Comparison of ENCODE assay signal across 12 mouse cellular contexts in genomic region chr16:10905661-10906113, GRCm38 (mm10).
DNase-seq lines count a peak whose midpoint lies in the region; ATAC-seq lines count a peak whose summit lies in the region.
"Had no signal": no experiment of that assay in that cellular context is flagged by ENCODE, and none has a peak within 500 bp of the region (broad histone marks: within the 10 kb centered on the region; RNA-seq: fewer than 3 reads in every experiment).

No protein-coding gene starts in this region.

- no peaks in the 10 kb centered on the region for H3K36me3 ChIP-seq in kidney, embryonic 15.5 days
- H3K36me3 ChIP-seq in embryonic facial prominence, embryonic 10.5 days (replicated peaks) = no peaks in the 10 kb centered on the region
- 0 out of 2 replicates have a peak, but pooled peaks cover 2% of the 10 kb centered on the region for H3K36me3 ChIP-seq in limb, embryonic 11.5 days (ENCODE audit: control insufficient read depth, insufficient read depth, low read length)
- H3K36me3 ChIP-seq in hindbrain, embryonic 14.5 days (replicated peaks; ENCODE audit: control insufficient read depth, insufficient read depth) = no peaks in the 10 kb centered on the region
- H3K36me3 ChIP-seq: liver, embryonic 13.5 days; midbrain, embryonic 15.5 days had no signal

- H3K4me2 ChIP-seq in kidney, embryonic 15.5 days = no peak overlapping the region
- H3K4me2 ChIP-seq in limb, embryonic 11.5 days (ENCODE audit: low read depth, severe bottlenecking) = no peak overlapping the region
- no peak overlapping the region for H3K4me2 ChIP-seq in hindbrain, embryonic 14.5 days (replicated peaks)
- H3K4me2 ChIP-seq: forebrain, embryonic 13.5 days; liver, embryonic 13.5 days; midbrain, embryonic 15.5 days had no signal

- no peaks in the 10 kb centered on the region for H3K27me3 ChIP-seq in kidney, embryonic 15.5 days
- H3K27me3 ChIP-seq in embryonic facial prominence, embryonic 10.5 days (replicated peaks; ENCODE audit: low read depth, poor library complexity, severe bottlenecking) = no peaks in the 10 kb centered on the region
- H3K27me3 ChIP-seq in limb, embryonic 11.5 days (ENCODE audit: control insufficient read depth, insufficient read depth, low read length) = no peaks in the 10 kb centered on the region
- no peaks in the 10 kb centered on the region for H3K27me3 ChIP-seq in hindbrain, embryonic 14.5 days (ENCODE audit: control insufficient read depth, insufficient read depth, low read length)
- H3K27me3 ChIP-seq: forebrain, embryonic 13.5 days; liver, embryonic 13.5 days; midbrain, embryonic 15.5 days had no signal

- no peak for DNase-seq in kidney, adult 11 months
- DNase-seq in embryonic facial prominence, embryonic 10.5 days (ENCODE audit: low spot score) = peak; percentile 52
- peak; percentile 49 for DNase-seq in limb, embryonic 11.5 days (ENCODE audit: low spot score)
- peak; percentile 67 for DNase-seq in thymus, postnatal 0 days (ENCODE audit: low spot score)
- no peak for DNase-seq in layer of hippocampus, adult 11-12 months (ENCODE audit: low spot score)
- no peak for DNase-seq in cerebellum, adult 9-10 months
- no peak for DNase-seq in hindbrain, embryonic 14.5 days (ENCODE audit: low spot score)
- DNase-seq: cerebellum, adult 8-10 months; liver, embryonic 13.5 days had no signal

- H3K27ac ChIP-seq in kidney, embryonic 15.5 days = 0 out of 2 replicates have a peak overlapping the region, but pooled peaks have one; percentile 3
- H3K27ac ChIP-seq in embryonic facial prominence, embryonic 10.5 days (replicated peaks) = 0 out of 2 replicates have a peak overlapping the region, but pooled peaks have one; percentile 2
- peak overlapping the region; percentile 25; the same call in 1 of the 2 replicates for H3K27ac ChIP-seq in limb, embryonic 11.5 days (replicated peaks; ENCODE audit: low read depth, low read length)
- H3K27ac ChIP-seq in hindbrain, embryonic 14.5 days = no peak overlapping the region
- H3K27ac ChIP-seq: forebrain, embryonic 13.5 days; liver, embryonic 13.5 days; midbrain, embryonic 15.5 days had no signal

- peaks cover 7% of the 10 kb centered on the region for H3K4me1 ChIP-seq in kidney, embryonic 15.5 days
- peaks cover 21% of the 10 kb centered on the region for H3K4me1 ChIP-seq in embryonic facial prominence, embryonic 10.5 days
- peaks cover 7% of the 10 kb centered on the region; the same call in 1 of the 2 replicates for H3K4me1 ChIP-seq in limb, embryonic 11.5 days (ENCODE audit: control insufficient read depth, insufficient read depth, low read length)
- no peaks in the 10 kb centered on the region for H3K4me1 ChIP-seq in hindbrain, embryonic 14.5 days (replicated peaks; ENCODE audit: control insufficient read depth, insufficient read depth, low read length)
- H3K4me1 ChIP-seq: forebrain, embryonic 13.5 days; liver, embryonic 13.5 days; midbrain, embryonic 15.5 days had no signal

- H3K9ac ChIP-seq in kidney, embryonic 15.5 days = no peak overlapping the region
- no peak overlapping the region for H3K9ac ChIP-seq in limb, embryonic 11.5 days (ENCODE audit: low read length)
- H3K9ac ChIP-seq in hindbrain, embryonic 14.5 days = no peak overlapping the region
- H3K9ac ChIP-seq: forebrain, embryonic 13.5 days; liver, embryonic 13.5 days; midbrain, embryonic 15.5 days had no signal

- H3K4me3 ChIP-seq in kidney, embryonic 15.5 days (replicated peaks) = no peak overlapping the region
- no peak overlapping the region for H3K4me3 ChIP-seq in embryonic facial prominence, embryonic 10.5 days
- H3K4me3 ChIP-seq in limb, embryonic 11.5 days (ENCODE audit: low read depth, low read length) = no peak overlapping the region
- H3K4me3 ChIP-seq in hindbrain, embryonic 14.5 days (replicated peaks; ENCODE audit: low read length) = no peak overlapping the region
- H3K4me3 ChIP-seq: forebrain, embryonic 13.5 days; liver, embryonic 13.5 days; midbrain, embryonic 15.5 days had no signal

- ATAC-seq in kidney, embryonic 15.5 days (replicated peaks; ENCODE audit: low FRiP score) = no peak
- no peak for ATAC-seq in limb, embryonic 11.5 days (ENCODE audit: insufficient number of reproducible peaks, low FRiP score, low TSS enrichment, low read depth)
- ATAC-seq in hindbrain, embryonic 14.5 days (ENCODE audit: low FRiP score) = no peak
- ATAC-seq: forebrain, embryonic 13.5 days; midbrain, embryonic 15.5 days had no signal

- no peaks in the 10 kb centered on the region for H3K9me3 ChIP-seq in kidney, embryonic 15.5 days (replicated peaks)
- no peaks in the 10 kb centered on the region for H3K9me3 ChIP-seq in embryonic facial prominence, embryonic 10.5 days
- H3K9me3 ChIP-seq in limb, embryonic 11.5 days (ENCODE audit: control insufficient read depth, low read length) = no peaks in the 10 kb centered on the region
- H3K9me3 ChIP-seq in hindbrain, embryonic 14.5 days (ENCODE audit: control insufficient read depth, low read length) = no peaks in the 10 kb centered on the region
- H3K9me3 ChIP-seq: forebrain, embryonic 13.5 days; liver, embryonic 13.5 days; midbrain, embryonic 15.5 days had no signal

- 47% methylated on average over 5 of the region's 5 CpGs for WGBS in kidney, embryonic 15.5 days
- WGBS in embryonic facial prominence, embryonic 10.5 days = 35% methylated on average over 5 of the region's 5 CpGs
- 25% methylated on average over 5 of the region's 5 CpGs for WGBS in limb, embryonic 11.5 days
- WGBS in hindbrain, embryonic 14.5 days = 69% methylated on average over 5 of the region's 5 CpGs

Comparison
In these comparisons a context has a peak if more than half of its experiments do, and no peak if none do; other contexts are left out.
1. DNase-seq: peak in embryonic facial prominence, embryonic 10.5 days (single experiment), limb, embryonic 11.5 days (single experiment) and thymus, postnatal 0 days (single experiment); none in kidney, adult 11 months (single experiment), layer of hippocampus, adult 11-12 months (single experiment), cerebellum, adult 9-10 months (single experiment) and hindbrain, embryonic 14.5 days (single experiment).